Mouse (Mus musculus) T-helper 2 cell (primary cell): ENCODE measurements at regions not wholly inside any gene's neighbourhood (a gene's known extent, or its start where the extent isn't known, plus 50 kb on each side); places are given as distances from the start of the nearest gene placed in this dataset.

Source experiments
- in situ Hi-C: fragments of 300-600 bp; cut with MboI, MseI; formaldehyde crosslinking; loops from one replicate; pipeline ENCODE4 v1.15.1; 2025; ENCODE audit warnings: high pct_unique_total_duplicates

DNA sequence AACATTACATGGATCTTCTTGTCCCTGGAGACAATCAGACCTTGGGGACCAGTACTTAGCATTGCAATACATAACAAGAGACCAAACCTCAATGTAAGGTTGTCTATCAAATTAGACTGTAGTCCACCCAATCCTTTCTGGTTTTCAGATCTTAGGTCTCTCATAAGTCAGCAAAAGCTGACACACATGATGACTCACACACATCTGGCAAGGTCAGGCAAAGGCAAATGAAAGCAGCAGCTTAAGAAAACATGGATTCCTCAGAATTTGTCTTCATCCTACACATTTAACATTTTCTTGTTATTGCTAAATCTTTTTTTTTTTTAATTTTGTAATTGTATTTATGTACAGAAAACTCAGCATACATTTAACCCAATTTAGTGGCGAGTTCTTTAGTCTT, 52.0 kb downstream of the Gm11983 start:
- in situ Hi-C loops: no loop called here

DNA sequence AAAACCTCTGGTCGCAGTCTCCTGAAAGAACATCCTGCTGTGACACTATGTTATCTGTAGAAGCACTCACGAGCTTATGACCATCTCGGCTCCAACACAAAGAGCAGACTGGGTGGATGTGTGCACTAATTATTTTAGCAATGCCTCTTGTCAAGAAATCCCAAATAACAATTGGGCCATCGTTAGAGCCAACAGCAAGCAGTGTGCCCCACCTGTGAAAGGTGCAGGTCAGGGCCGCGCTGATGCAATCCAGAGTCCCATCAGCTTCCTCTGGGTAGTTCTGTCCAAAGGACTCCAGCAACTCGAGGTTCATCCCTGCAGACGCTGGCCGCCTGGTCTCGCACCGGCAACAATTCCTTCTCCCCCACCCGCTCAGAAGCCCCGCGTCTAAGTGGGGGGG, 54.6 kb downstream of the Gm11983 start:
- in situ Hi-C loops: no loop called here

GRCm38 (mm10) chr11:6779752-6780151, 57.7 kb downstream of the Gm11983 start:
- in situ Hi-C loops: no loop called here

- in situ Hi-C loops: no loop called here
These were observed 58.7 kb downstream of the Gm11983 start for GRCm38 (mm10) chr11:6778596-6779360.

- in situ Hi-C loops: no loop called here
These were observed 59.9 kb downstream of the Gm11983 start for GRCm38 (mm10) chr11:6777566-6777965.

- in situ Hi-C loops: no loop called here
These were observed 62.8 kb downstream of the Gm11983 start for GRCm38 (mm10) chr11:6774656-6775055.

- in situ Hi-C loops: no loop called here
These were observed 63.5 kb downstream of the Gm11983 start for GRCm38 (mm10) chr11:6773951-6774350.

DNA sequence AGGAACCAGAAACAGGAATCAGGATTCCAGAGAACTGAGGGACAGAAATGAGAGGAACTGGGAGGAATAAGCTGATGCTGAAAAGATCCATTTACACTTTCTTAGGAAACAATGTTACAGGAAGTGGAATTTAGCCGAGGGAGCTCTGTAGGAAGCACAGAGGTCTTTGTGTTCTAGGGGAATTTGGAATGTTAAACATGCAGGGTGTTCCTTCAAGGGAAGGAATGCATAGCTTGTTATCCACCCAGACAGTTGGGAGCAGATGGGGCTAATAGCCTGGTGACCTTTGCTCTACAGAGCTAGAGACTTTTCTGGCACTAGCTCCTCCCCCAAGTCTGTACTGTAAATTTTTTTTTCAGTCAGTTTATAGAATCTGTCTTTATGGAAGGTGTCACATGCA, 64.1 kb downstream of the Gm11983 start:
- in situ Hi-C loops: no loop called here

- in situ Hi-C loops: loop anchor here (5.0 kb wide), 2 partner anchors 57 to 117 kb away; no protein-coding TSS in a partner anchor
These were observed 68.1 kb downstream of the Gm11983 start for GRCm38 (mm10) chr11:6769437-6769765.

DNA sequence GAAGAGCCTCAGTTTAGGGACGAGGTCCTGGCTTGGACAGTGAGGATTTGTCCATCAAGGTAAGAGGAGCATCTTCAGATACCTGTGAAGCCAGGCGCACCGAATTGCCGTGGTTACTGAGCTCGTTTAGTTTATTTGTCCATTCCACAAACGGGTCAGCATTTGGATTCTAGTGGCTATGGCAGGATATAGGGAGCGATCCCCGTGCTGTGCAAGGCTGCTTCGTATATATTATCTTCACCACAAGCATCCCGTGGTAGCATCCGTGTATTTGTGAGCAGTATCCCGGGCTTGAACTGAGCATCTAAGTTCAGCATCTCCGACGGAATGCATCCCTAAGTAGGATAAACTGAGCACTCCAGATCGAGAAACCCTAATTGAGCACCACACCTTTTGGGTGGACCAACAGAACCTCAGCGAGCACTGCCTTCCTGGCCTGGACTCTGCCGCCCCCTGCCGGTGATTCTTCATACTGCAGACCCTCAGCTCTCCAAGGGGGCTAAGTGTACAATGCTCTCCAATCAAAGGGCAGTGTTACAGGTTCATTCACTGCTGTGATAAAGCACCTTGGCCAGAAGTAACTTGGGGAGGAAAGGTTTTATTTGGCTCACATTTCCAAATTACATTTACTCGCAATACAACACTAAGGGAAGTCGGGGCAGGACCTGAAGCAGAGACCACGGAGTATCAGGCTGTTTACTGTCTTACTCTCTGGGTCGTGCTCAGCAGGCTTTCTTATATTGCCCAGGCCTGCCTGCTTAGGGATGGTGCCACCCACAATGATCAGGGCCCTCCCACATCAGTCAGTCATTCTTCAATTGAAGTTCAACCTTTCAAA, 68.6 kb downstream of the Gm11983 start:
- in situ Hi-C loops: loop anchor here (5.0 kb wide), 2 partner anchors 57 to 117 kb away; no protein-coding TSS in a partner anchor

- in situ Hi-C loops: loop anchor here (5.0 kb wide), 2 partner anchors 54 to 114 kb away; no protein-coding TSS in a partner anchor
These were observed 70.7 kb downstream of the Gm11983 start for GRCm38 (mm10) chr11:6766725-6767124.

GRCm38 (mm10) chr11:6765333-6765957, 72.0 kb downstream of the Gm11983 start:
- in situ Hi-C loops: loop anchor here (5.0 kb wide), 2 partner anchors 53 to 113 kb away; no protein-coding TSS in a partner anchor

DNA sequence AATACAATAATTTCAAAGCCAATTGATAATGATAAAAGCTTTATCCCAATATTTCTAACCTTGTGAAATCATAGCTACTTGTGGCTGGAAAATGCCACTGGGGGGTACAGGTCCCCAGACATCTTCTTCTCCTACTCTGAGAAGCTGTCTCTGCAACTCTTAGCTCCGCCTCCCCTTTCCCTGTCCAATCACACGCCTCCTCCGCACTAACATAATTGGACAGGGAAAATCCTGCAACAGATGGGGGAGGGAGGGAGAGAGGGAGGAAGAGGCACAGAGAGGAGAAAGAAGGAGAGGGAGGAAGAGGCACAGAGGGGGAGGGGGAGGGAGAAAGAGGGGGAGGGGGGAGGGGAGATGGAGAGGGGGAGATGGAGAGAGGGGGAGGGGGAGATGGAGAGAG, 73.3 kb downstream of the Gm11983 start:
- in situ Hi-C loops: no loop called here

GRCm38 (mm10) chr11:6763001-6763400, 74.5 kb downstream of the Gm11983 start:
- in situ Hi-C loops: no loop called here

DNA sequence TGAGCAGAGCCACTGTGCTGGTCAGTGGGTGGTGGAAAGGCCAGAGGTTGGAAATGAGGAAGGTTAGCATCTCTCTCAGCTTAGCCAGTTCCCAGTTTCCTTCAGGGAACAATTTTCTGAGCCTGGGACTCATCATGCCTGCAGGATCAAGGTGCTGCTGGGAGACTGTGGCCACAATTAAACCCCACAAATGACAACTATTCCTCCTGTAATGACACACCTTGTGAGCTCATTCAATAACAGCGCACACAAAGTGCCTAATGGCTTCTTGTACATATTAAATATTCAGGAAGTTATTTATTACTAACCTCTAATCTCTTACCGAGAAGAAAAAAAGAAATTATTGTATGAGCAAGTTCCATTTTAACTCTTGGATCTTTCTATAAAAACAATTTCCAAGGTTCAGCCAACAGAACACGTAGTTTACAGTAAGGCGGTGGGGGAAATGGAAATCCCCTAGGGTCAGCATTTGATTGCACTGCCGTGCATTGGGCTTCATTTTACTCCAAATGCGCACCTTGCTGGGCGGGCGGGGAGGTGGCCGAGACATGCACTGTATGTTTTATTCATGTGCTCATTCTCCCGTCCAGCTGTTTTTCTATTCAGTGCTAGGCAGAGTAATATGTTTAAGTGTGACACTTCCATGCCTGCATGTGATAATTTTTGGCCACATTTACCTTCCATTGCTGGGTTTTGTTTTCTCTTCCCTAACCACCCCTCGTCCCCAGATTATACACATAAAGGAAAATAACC, 75.4 kb downstream of the Gm11983 start:
- in situ Hi-C loops: no loop called here

GRCm38 (mm10) chr11:6759578-6759977, 77.9 kb downstream of the Gm11983 start:
- in situ Hi-C loops: no loop called here

GRCm38 (mm10) chr11:6739439-6739838, 81.1 kb downstream of the Ramp3 start:
- in situ Hi-C loops: no loop called here

GRCm38 (mm10) chr11:6738581-6738980, 80.3 kb downstream of the Ramp3 start:
- in situ Hi-C loops: no loop called here

DNA sequence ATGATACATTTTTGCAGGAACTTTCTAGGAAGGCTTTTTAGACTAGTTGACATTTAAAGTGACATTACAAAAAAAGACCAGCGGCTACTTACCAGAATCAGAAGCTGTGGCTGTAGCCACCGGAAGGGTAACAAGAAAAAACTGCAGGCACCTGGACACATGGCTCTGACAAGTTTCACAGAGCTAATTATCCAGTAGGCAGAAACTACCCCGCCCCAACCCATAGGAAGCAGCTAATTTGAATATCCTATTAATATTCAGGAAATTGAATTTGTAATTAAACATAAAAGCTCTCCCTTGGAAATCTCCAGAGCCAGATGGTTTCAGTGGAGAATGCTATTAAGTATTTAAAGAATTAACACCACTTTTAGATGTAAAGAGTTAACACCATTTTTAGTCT, 79.8 kb downstream of the Ramp3 start:
- in situ Hi-C loops: no loop called here

- in situ Hi-C loops: no loop called here
These were observed 76.6 kb downstream of the Ramp3 start for GRCm38 (mm10) chr11:6734746-6735430.

DNA sequence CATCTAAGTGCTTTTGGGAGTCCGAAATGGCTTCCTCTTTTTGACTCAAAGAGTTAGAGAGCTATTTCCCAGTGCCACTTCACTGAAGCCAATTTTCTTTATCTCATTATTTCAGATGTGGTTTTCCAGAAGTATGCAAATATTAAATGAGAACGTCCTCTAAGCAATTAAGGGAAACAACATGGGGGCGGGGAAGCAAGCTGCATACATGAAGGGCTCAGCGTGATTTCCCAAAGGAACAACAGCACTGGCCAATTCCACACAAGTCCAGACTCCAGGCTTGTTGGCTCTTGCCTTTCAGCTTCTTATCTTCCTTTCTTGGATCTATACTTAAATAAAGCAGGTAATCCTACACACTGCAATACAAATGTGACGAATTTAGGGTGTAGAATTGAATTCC, 73.2 kb downstream of the Ramp3 start:
- in situ Hi-C loops: no loop called here
